Mouse (Mus musculus) liver, embryonic 11.5 days (tissue): Measurements from ENCODE around the gene Kcnj3. TPM values are rescaled to one million over a fixed set of nuclear protein-coding genes. Genes with fewer than 3 reads are reported as not detected.

ENCODE experiments used
- ATAC-seq: fragments of 200-750 bp; cut with Nextera tagmentation; replicated peaks from 2 replicates; pipeline ENCODE4 v1.8.0; 2017; ENCODE audit warnings: moderate number of reproducible peaks, mild to moderate bottlenecking, moderate TSS enrichment, moderate library complexity; ENCODE audit not compliant: low FRiP score
- DNase-seq: peaks from one replicate; pipeline ENCODE4 v3.0.0-alpha.2; 2017; ENCODE audit warnings: low spot score
- H3K27ac ChIP-seq: fragments of 300-500 bp; sonication (generic); 2 replicates; pipeline ENCODE4 v1.5.1; 2014; ENCODE audit warnings: mild to moderate bottlenecking, low read depth, low read length, control low read depth
- H3K27me3 ChIP-seq: fragments of 300-500 bp; sonication (generic); replicated peaks from 2 replicates; pipeline ENCODE4 v1.6.1; 2014; ENCODE audit warnings: low read length, mixed read lengths; ENCODE audit not compliant: control insufficient read depth, insufficient read depth
- H3K36me3 ChIP-seq: fragments of 300-500 bp; sonication (generic); 2 replicates; pipeline ENCODE4 v1.6.1; 2014; ENCODE audit warnings: mild to moderate bottlenecking, low read length, moderate library complexity, mixed read lengths; ENCODE audit not compliant: control insufficient read depth, insufficient read depth
- H3K4me1 ChIP-seq: fragments of 300-500 bp; sonication (generic); replicated peaks from 2 replicates; pipeline ENCODE4 v1.6.1; 2014; ENCODE audit warnings: low read length, mixed read lengths; ENCODE audit not compliant: control insufficient read depth, insufficient read depth
- H3K4me2 ChIP-seq: fragments of 300-500 bp; sonication (generic); 2 replicates; pipeline ENCODE4 v1.6.1; 2014; ENCODE audit warnings: mild to moderate bottlenecking, control low read depth, moderate library complexity
- H3K4me3 ChIP-seq: fragments of 300-500 bp; sonication (generic); 2 replicates; pipeline ENCODE4 v1.5.1; 2014; ENCODE audit warnings: low read depth, low read length, control low read depth
- H3K9ac ChIP-seq: fragments of 300-500 bp; sonication (generic); 2 replicates; pipeline ENCODE4 v1.6.1; 2014; ENCODE audit warnings: low read depth, low read length, control low read depth
- H3K9me3 ChIP-seq: fragments of 300-500 bp; sonication (generic); 2 replicates; pipeline ENCODE4 v1.6.1; 2016; ENCODE audit warnings: low read length, inconsistent platforms, mixed read lengths; ENCODE audit not compliant: control insufficient read depth
- WGBS: fragments of 180-500 bp; shearing (Covaris S2); extraction: QIAGEN DNeasy Blood & Tissue Kit; methylation state at CpG from one replicate; pipeline ENCODE4 v1.1.7; 2014; 5-methylcytosine and 5-hydroxymethylcytosine counted together
- polyA plus RNA-seq: library from polyadenylated mRNA; unstranded; fragments of >200 nt; fragmentation: Nextera tagmentation; extraction: Ambion mirVana; gene quantifications from 2 replicates; pipeline ENCODE4 v1.2.1, GENCODE M21; 2014

Kcnj3 gene
- 0.47 and 0.53 TPM in 2 replicates for polyA plus RNA-seq

DNA sequence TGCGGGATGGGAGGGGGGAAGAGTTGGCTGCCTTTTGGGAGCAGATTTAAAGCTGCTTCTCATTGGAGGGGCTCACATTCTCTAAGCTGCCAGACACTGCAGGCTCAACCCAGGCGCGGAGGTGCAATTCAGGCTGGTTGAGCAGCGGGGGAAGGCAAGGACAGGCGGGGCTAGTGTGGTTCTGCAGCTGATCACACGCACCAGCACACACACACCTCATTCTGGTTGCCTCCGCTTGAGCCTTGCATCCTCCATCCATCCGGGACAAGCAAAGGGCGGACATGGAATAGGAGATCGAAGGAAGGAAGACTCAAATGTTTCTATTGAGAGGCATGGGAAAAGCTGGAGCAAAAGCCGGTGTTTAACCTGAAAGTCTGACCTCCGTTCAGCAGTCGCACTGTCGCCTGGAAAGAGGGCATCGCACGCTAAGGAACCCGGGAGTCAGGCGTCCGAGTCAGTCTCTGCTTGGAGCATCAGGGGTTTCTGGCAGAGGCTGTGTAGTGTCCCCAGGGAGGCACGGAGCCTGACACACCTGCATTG is at the start of gene Kcnj3:
Gene Kcnj3 (plus strand): TSS at position 250 of the 540 bp plus-strand sequence.
- Histone ChIP-seq H3K4me2 (peak within 1 kb of the TSS; percentile 69), H3K36me3 (no peaks in the 10 kb centered on the region), H3K9ac (no peak within 1 kb of the TSS), H3K27me3 (peaks cover 37% of the 10 kb centered on the region), H3K9me3 (no peaks in the 10 kb centered on the region), H3K27ac (no peak within 1 kb of the TSS), H3K4me1 (no peaks in the 10 kb centered on the region), H3K4me3 (peak within 1 kb of the TSS; percentile 36)
- DNase-seq = no peak
- 2% methylated on average over 20 of the region's 20 CpGs for WGBS
- ATAC-seq = no peak

DNA sequence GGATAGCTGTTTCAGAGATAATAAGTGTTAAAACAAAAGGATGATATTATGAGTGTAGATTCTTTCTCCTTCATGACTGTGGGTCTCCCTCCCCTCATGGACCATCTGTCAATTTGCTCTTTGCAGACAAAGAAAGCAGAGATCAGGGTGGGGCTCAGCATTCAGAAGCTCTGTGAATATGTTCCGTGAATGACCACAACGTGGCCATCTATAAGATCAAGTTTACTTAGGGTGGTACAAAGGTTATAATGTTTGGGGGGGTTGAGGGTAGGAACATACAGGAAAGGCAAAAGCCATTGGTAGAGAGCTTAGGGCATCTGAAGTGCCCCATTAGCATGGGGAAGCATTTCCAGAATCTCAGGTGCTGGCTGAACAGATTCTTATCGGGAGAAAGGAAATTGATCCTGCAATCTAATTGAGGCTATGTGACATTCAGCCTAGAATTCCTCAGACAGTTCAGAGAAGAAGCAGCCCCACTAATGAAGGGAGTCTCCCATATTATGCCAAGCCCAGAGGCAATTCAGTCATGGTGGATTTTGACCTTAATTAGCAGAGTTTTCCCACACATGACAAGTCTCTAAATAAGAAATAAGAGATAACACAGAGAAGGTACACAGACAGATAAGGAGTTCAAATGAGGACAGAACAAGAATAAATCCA is 45.3 kb upstream of the Kcnj3 start:
- Histone ChIP-seq H3K4me1 (no peaks in the 10 kb centered on the region), H3K4me3 (no peak overlapping the region), H3K36me3 (no peaks in the 10 kb centered on the region), H3K27ac (no peak overlapping the region), H3K9ac (no peak overlapping the region), H3K27me3 (no peaks in the 10 kb centered on the region), H3K4me2 (no peak overlapping the region), H3K9me3 (no peaks in the 10 kb centered on the region)
- no peak for ATAC-seq
- no peak for DNase-seq
- 69% methylated on average over 3 of the region's 3 CpGs for WGBS

DNA sequence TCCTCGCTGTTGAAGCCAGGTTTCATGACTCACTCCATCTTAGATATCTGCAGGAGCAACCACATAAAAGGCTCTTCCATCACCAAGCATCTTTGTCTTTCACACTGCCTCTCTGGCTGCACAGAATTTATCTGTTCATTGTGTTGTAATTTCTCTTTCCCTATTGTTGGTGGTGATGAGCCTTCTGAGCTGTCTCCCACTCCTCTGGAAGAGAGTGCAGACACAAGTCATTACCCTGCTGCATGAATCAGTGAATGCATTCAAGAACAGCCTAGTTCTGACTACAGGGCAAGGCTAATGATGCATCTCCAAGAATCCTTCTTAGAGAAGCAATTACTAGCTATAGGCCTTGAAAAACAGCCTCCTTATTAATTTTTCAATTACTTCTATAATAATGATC is 30.5 kb upstream of the Kcnj3 start:
- Histone ChIP-seq H3K27ac (no peak overlapping the region), H3K4me2 (no peak overlapping the region), H3K27me3 (no peaks in the 10 kb centered on the region), H3K9me3 (no peaks in the 10 kb centered on the region), H3K9ac (no peak overlapping the region), H3K36me3 (no peaks in the 10 kb centered on the region), H3K4me1 (no peaks in the 10 kb centered on the region), H3K4me3 (no peak overlapping the region)
- ATAC-seq = no peak
- no peak for DNase-seq
- 68% methylated on average over 1 of the region's 1 CpGs for WGBS

DNA sequence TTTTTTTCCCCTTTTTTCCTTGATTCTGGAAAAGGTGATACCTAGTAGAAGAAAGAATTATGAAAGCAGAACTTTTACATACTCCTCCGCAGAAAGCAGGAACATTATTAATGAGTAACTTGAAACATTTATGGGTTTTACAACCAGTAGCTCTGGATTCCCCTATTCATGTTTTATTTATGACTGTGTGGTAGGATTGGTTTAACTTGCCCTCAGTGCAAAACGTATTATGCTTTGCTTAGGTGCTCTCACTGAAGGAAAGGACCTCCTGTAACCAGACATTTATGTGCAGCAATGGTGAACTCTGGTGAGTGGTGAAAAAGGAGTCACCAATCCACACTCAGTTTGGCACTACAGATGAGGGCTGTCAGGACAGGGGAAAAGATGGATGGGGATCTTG is 8.1 kb upstream of the Kcnj3 start:
- Histone ChIP-seq H3K9me3 (no peaks in the 10 kb centered on the region), H3K36me3 (no peaks in the 10 kb centered on the region), H3K9ac (no peak overlapping the region), H3K4me3 (no peak overlapping the region), H3K27ac (no peak overlapping the region), H3K4me2 (no peak overlapping the region), H3K4me1 (no peaks in the 10 kb centered on the region), H3K27me3 (no peaks in the 10 kb centered on the region)
- DNase-seq (no peak), ATAC-seq (no peak)
- 58% methylated on average over 2 of the region's 2 CpGs for WGBS

DNA sequence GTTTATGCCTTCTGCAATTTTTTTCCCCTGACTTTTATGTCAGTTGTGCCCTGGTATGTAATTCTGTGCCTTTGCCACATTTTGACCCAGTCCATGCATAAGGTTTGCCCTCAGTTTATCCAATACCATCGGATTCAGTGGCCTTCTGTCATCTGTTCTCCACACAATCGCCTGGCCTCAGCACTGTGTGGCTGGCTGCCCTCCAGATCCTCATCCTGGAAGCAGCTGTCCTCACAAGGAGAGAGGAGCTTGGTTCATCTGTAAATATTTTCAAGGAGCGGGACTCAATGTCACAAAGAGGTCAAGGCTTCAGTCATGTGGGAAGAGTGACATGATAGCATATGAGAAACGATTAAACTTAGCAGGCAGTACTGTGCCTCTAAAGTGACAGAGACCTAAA is 3.7 kb upstream of the Kcnj3 start:
- H3K36me3 ChIP-seq = no peaks in the 10 kb centered on the region
- no peak overlapping the region for H3K4me2 ChIP-seq
- no peak for DNase-seq
- WGBS = 68% methylated on average over 4 of the region's 4 CpGs
- peaks cover 22% of the 10 kb centered on the region for H3K27me3 ChIP-seq
- ATAC-seq = no peak
- H3K9me3 ChIP-seq = no peaks in the 10 kb centered on the region
- no peak overlapping the region for H3K27ac ChIP-seq
- no peak overlapping the region for H3K9ac ChIP-seq
- no peaks in the 10 kb centered on the region for H3K4me1 ChIP-seq
- no peak overlapping the region for H3K4me3 ChIP-seq

DNA sequence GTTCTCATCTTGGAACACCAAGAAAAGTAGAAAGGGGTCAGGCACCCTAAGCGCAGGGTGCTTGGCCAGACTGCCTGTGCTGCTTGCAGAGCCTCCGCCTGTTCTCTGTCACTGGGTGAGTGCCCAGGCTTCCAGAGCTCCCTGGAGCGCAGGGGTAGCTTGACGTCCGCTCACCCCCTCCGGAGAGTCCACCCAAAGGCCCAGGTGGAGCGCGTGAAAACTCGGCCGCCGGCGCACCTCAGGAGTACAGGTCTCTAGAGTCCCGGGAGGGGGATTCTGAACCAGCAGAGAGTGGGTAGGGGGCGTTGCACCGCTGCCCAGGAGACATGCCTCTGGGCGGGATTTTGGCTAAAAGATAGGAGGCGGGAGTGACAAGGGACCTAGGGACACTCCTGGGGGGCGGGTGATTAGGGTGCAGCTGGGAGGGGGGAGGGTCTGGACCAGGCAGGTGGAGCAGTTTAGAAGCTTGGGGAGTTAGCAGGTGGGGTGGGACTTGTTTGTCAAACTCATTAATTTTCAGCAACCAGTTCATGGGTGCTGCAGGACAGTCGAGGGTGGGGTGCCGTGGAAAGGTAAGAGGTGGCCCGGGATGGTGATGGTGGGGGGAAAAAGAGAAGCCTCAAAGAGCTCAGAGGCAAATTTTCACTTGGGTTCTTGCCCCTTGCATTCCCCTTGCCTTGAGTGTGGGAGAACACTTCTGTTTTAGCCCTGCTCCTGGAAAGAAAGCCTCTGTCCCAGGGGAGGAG is 664 bp downstream of the Kcnj3 start:
- no peak overlapping the region for H3K27ac ChIP-seq
- peak overlapping the region; percentile 69 for H3K4me2 ChIP-seq
- H3K4me3 ChIP-seq = peak overlapping the region; percentile 36
- 5% methylated on average over 21 of the region's 21 CpGs for WGBS
- no peak overlapping the region for H3K9ac ChIP-seq
- H3K36me3 ChIP-seq = no peaks in the 10 kb centered on the region
- ATAC-seq (no peak; the same call in 1 of the 2 replicates), DNase-seq (no peak)
- H3K4me1 ChIP-seq = no peaks in the 10 kb centered on the region
- H3K9me3 ChIP-seq = no peaks in the 10 kb centered on the region
- peaks cover 37% of the 10 kb centered on the region for H3K27me3 ChIP-seq

DNA sequence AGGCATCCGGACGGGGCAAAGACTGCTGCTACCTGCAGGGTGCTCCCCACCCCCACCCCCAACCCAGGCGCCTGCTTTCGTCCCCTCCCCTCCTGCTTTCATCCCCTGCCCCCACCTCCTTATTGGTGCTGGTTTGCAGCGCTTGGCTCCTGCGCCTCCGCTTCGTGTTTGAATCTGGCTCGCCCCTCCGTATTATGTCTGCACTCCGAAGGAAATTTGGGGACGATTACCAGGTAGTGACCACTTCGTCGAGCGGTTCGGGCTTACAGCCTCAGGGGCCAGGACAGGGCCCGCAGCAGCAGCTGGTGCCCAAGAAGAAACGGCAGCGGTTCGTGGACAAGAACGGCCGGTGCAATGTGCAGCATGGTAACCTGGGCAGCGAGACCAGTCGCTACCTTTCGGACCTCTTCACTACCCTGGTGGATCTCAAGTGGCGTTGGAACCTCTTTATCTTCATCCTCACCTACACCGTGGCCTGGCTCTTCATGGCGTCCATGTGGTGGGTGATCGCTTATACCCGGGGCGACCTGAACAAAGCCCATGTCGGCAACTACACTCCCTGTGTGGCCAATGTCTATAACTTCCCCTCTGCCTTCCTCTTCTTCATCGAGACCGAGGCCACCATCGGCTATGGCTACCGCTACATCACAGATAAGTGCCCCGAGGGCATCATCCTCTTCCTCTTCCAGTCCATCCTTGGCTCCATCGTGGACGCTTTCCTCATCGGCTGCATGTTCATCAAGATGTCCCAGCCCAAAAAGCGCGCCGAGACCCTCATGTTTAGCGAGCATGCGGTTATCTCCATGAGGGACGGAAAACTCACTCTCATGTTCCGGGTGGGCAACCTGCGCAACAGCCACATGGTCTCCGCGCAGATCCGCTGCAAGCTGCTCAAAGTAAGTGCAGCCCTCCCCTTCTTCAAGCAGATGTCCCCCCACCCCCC is 1.5 kb downstream of the Kcnj3 start:
- H3K36me3 ChIP-seq = no peaks in the 10 kb centered on the region
- H3K4me2 ChIP-seq = peak overlapping the region; percentile 69
- 2% methylated on average over 51 of the region's 51 CpGs for WGBS
- H3K27me3 ChIP-seq = peaks cover 37% of the 10 kb centered on the region
- no peak overlapping the region for H3K27ac ChIP-seq
- ATAC-seq = no peak
- peak; percentile 36 for DNase-seq
- H3K9me3 ChIP-seq = no peaks in the 10 kb centered on the region
- no peaks in the 10 kb centered on the region for H3K4me1 ChIP-seq
- H3K9ac ChIP-seq = no peak overlapping the region
- H3K4me3 ChIP-seq = peak overlapping the region; percentile 36

DNA sequence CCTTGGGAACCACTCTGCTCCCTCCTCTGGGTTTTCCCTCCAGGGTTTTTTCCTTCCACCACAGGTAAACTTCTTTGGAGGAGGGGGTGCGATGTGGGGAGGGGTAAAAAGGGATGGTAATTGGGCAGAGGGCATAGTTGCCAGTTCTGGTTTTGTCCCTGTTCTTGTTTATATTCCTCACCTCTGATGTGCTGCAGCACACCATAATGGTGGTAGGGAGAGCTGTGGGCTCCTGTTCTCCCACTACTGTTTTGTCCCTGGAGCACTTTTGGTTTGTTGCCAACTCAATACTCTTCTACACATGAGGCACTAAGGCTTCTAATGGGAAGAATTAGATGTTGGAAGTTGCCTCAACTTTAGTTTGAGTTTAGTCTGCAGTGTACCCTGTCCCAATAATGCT is 2.2 kb downstream of the Kcnj3 start:
- ATAC-seq (no peak), DNase-seq (no peak)
- Histone ChIP-seq H3K4me2 (peak overlapping the region; percentile 69), H3K4me3 (peak overlapping the region; percentile 36; the same call in 1 of the 2 replicates), H3K27me3 (peaks cover 37% of the 10 kb centered on the region), H3K9me3 (no peaks in the 10 kb centered on the region), H3K27ac (no peak overlapping the region), H3K36me3 (no peaks in the 10 kb centered on the region), H3K4me1 (no peaks in the 10 kb centered on the region), H3K9ac (no peak overlapping the region)
- WGBS = 0% methylated on average over 1 of the region's 1 CpGs
